Mouse (Mus musculus): ENCODE measurements around the gene Sae1. TPM values are rescaled to one million over a fixed set of nuclear protein-coding genes. Genes with fewer than 3 reads are reported as not detected.

Sae1 gene
- polyA plus RNA-seq (2015; fragmentation: Nextera tagmentation; extraction: Ambion mirVana), result 264 and 281 TPM in 2 replicates

GRCm38 (mm10) chr7:16387160-16388041 is at the start of gene Sae1:
Sae1 (minus strand) TSS chr7:16387806.
- H3K36me3 ChIP-seq, result no peaks in the 10 kb centered on the region; the same call in 1 of the 2 replicates
- H3K9ac ChIP-seq, result peak within 1 kb of the TSS; percentile 88
- peaks cover 34% of the 10 kb centered on the region for H3K4me1 ChIP-seq (replicated peaks)
- H3K4me3 ChIP-seq, result peak within 1 kb of the TSS; percentile 80
- H3K27ac ChIP-seq (replicated peaks), result peak within 1 kb of the TSS; percentile 83
- no peaks in the 10 kb centered on the region for H3K27me3 ChIP-seq
- peak within 1 kb of the TSS; percentile 77 for H3K4me2 ChIP-seq
- no peaks in the 10 kb centered on the region for H3K9me3 ChIP-seq
- under 1% methylated on average over 58 of the region's 58 CpGs for WGBS
- ATAC-seq (ENCODE audit: low read depth), result peak; percentile 94

- H3K9me3 ChIP-seq, result no peaks in the 10 kb centered on the region
- 83% methylated on average over 9 of the region's 9 CpGs for WGBS
- H3K27me3 ChIP-seq, result no peaks in the 10 kb centered on the region
- H3K27ac ChIP-seq (replicated peaks), result no peak overlapping the region
- H3K4me2 ChIP-seq, result no peak overlapping the region
- ATAC-seq (ENCODE audit: low read depth), result no peak
- H3K4me3 ChIP-seq, result no peak overlapping the region
- H3K9ac ChIP-seq, result no peak overlapping the region
- no peaks in the 10 kb centered on the region for H3K4me1 ChIP-seq (replicated peaks)
- peaks cover 73% of the 10 kb centered on the region for H3K36me3 ChIP-seq
These were observed 47.5 kb upstream of the Sae1 start for GRCm38 (mm10) chr7:16435088-16435487.

GRCm38 (mm10) chr7:16433352-16433971 is 45.9 kb upstream of the Sae1 start:
- Histone ChIP-seq H3K9me3 (no peaks in the 10 kb centered on the region), H3K4me2 (no peak overlapping the region), H3K4me3 (no peak overlapping the region), H3K27me3 (no peaks in the 10 kb centered on the region), H3K36me3 (peaks cover 89% of the 10 kb centered on the region), H3K27ac (replicated peaks) (no peak overlapping the region), H3K4me1 (replicated peaks) (no peaks in the 10 kb centered on the region), H3K9ac (no peak overlapping the region)
- no peak for ATAC-seq (ENCODE audit: low read depth)
- 85% methylated on average over 3 of the region's 3 CpGs for WGBS

GRCm38 (mm10) chr7:16426129-16426729 is 38.6 kb upstream of the Sae1 start:
- 59% methylated on average over 4 of the region's 4 CpGs for WGBS
- no peaks in the 10 kb centered on the region for H3K9me3 ChIP-seq
- no peak overlapping the region for H3K9ac ChIP-seq
- no peak overlapping the region for H3K4me2 ChIP-seq
- no peaks in the 10 kb centered on the region for H3K27me3 ChIP-seq
- H3K36me3 ChIP-seq, result peaks cover 100% of the 10 kb centered on the region
- no peaks in the 10 kb centered on the region for H3K4me1 ChIP-seq (replicated peaks)
- peak; percentile 78; the same call in 1 of the 2 replicates for ATAC-seq (ENCODE audit: low read depth)
- no peak overlapping the region for H3K27ac ChIP-seq (replicated peaks)
- H3K4me3 ChIP-seq, result no peak overlapping the region

- Histone ChIP-seq H3K4me3 (no peak overlapping the region), H3K27me3 (no peaks in the 10 kb centered on the region), H3K9me3 (no peaks in the 10 kb centered on the region), H3K36me3 (peaks cover 100% of the 10 kb centered on the region), H3K9ac (no peak overlapping the region), H3K4me1 (replicated peaks) (no peaks in the 10 kb centered on the region), H3K4me2 (no peak overlapping the region), H3K27ac (replicated peaks) (no peak overlapping the region)
- 91% methylated on average over 10 of the region's 10 CpGs for WGBS
- no peak for ATAC-seq (ENCODE audit: low read depth)
These were observed 38.1 kb upstream of the Sae1 start for GRCm38 (mm10) chr7:16425721-16426120.

- Histone ChIP-seq H3K9ac (no peak overlapping the region), H3K27me3 (no peaks in the 10 kb centered on the region), H3K4me3 (no peak overlapping the region), H3K9me3 (no peaks in the 10 kb centered on the region), H3K4me1 (replicated peaks) (no peaks in the 10 kb centered on the region), H3K4me2 (no peak overlapping the region), H3K27ac (replicated peaks) (no peak overlapping the region), H3K36me3 (peaks cover 100% of the 10 kb centered on the region)
- WGBS, result 95% methylated on average over 9 of the region's 9 CpGs
- ATAC-seq (ENCODE audit: low read depth), result no peak
These were observed 36.1 kb upstream of the Sae1 start for GRCm38 (mm10) chr7:16423731-16424130.

GRCm38 (mm10) chr7:16422222-16422856 is 34.7 kb upstream of the Sae1 start:
- Histone ChIP-seq H3K4me2 (no peak overlapping the region), H3K9me3 (no peaks in the 10 kb centered on the region), H3K4me1 (replicated peaks) (no peaks in the 10 kb centered on the region), H3K27ac (replicated peaks) (no peak overlapping the region), H3K4me3 (no peak overlapping the region), H3K9ac (no peak overlapping the region), H3K27me3 (no peaks in the 10 kb centered on the region), H3K36me3 (peaks cover 99% of the 10 kb centered on the region)
- WGBS, result 89% methylated on average over 18 of the region's 18 CpGs
- ATAC-seq (ENCODE audit: low read depth), result no peak

GRCm38 (mm10) chr7:16420493-16421118 is 33.0 kb upstream of the Sae1 start:
- ATAC-seq (ENCODE audit: low read depth), result no peak
- no peaks in the 10 kb centered on the region for H3K27me3 ChIP-seq
- H3K9ac ChIP-seq, result no peak overlapping the region
- 96% methylated on average over 8 of the region's 8 CpGs for WGBS
- H3K27ac ChIP-seq (replicated peaks), result no peak overlapping the region
- H3K4me3 ChIP-seq, result no peak overlapping the region
- no peak overlapping the region for H3K4me2 ChIP-seq
- H3K36me3 ChIP-seq, result peaks cover 93% of the 10 kb centered on the region
- H3K4me1 ChIP-seq (replicated peaks), result no peaks in the 10 kb centered on the region
- no peaks in the 10 kb centered on the region for H3K9me3 ChIP-seq

GRCm38 (mm10) chr7:16418713-16419112 is 31.1 kb upstream of the Sae1 start:
- Histone ChIP-seq H3K36me3 (peaks cover 74% of the 10 kb centered on the region), H3K27ac (replicated peaks) (no peak overlapping the region), H3K4me3 (no peak overlapping the region), H3K9me3 (no peaks in the 10 kb centered on the region), H3K9ac (no peak overlapping the region), H3K27me3 (no peaks in the 10 kb centered on the region), H3K4me2 (no peak overlapping the region), H3K4me1 (replicated peaks) (no peaks in the 10 kb centered on the region)
- WGBS, result 86% methylated on average over 5 of the region's 5 CpGs
- no peak for ATAC-seq (ENCODE audit: low read depth)

- Histone ChIP-seq H3K4me3 (no peak overlapping the region), H3K27me3 (no peaks in the 10 kb centered on the region), H3K4me1 (replicated peaks) (peaks cover 11% of the 10 kb centered on the region), H3K9ac (no peak overlapping the region), H3K36me3 (peaks cover 60% of the 10 kb centered on the region), H3K9me3 (no peaks in the 10 kb centered on the region), H3K27ac (replicated peaks) (no peak overlapping the region), H3K4me2 (no peak overlapping the region)
- 84% methylated on average over 10 of the region's 10 CpGs for WGBS
- ATAC-seq (ENCODE audit: low read depth), result no peak
These were observed 29.6 kb upstream of the Sae1 start for GRCm38 (mm10) chr7:16417141-16417771.

- Histone ChIP-seq H3K36me3 (peaks cover 42% of the 10 kb centered on the region), H3K4me1 (replicated peaks) (peaks cover 16% of the 10 kb centered on the region), H3K9me3 (no peaks in the 10 kb centered on the region), H3K27me3 (no peaks in the 10 kb centered on the region), H3K4me2 (no peak overlapping the region), H3K27ac (replicated peaks) (no peak overlapping the region), H3K9ac (no peak overlapping the region), H3K4me3 (no peak overlapping the region)
- ATAC-seq (ENCODE audit: low read depth), result no peak
- WGBS, result 90% methylated on average over 3 of the region's 3 CpGs
These were observed 27.8 kb upstream of the Sae1 start for GRCm38 (mm10) chr7:16415426-16415825.

Measured in neural tube, embryonic 13.5 days (tissue).